Mouse (Mus musculus): ENCODE results near the gene Ankmy1.

- TF ChIP-seq CTCF (IDR thresholded peaks at IDR 0.05; ENCODE audit: borderline replicate concordance, extremely low read depth, insufficient read depth, insufficient read length) (no peak), POLR2A (IDR thresholded peaks at IDR 0.05; ENCODE audit: borderline replicate concordance, extremely low read depth, insufficient read depth, insufficient read length, poor library complexity, severe bottlenecking) (no peak)
Observed at GRCm38 (mm10) chr1:92930171-92930706, 27.5 kb upstream of the Ankmy1 start.

Measured in brain, embryonic 14.5 days (tissue).